Mouse (Mus musculus) urinary bladder, adult 2 months (tissue): ENCODE data around the gene Gm2663. TPM values are rescaled to one million over a fixed set of nuclear protein-coding genes. Genes with fewer than 3 reads are reported as not detected.

Experiments
- polyA plus RNA-seq: library from polyadenylated mRNA; depleted of rRNA; stranded (reverse); fragments of >200 nt; gene quantifications from 2 replicates; pipeline ENCODE4 v1.2.3, GENCODE M21; 2012; rRNA removed

The Gm2663 gene
- polyA plus RNA-seq, 1 experiment: not detected

Other genes starting within 250 kb of the Gm2663 start
- not detected in 2 replicates for gene Moxd2, start 112.0 kb downstream of the Gm2663 start, polyA plus RNA-seq
- not detected in 2 replicates for gene Prss58, start 99.1 kb downstream of the Gm2663 start, polyA plus RNA-seq
- gene 1700074P13Rik, start 58.9 kb downstream of the Gm2663 start, polyA plus RNA-seq: not detected in 2 replicates
- not detected in 2 replicates for gene Gm4744, start 47.6 kb downstream of the Gm2663 start, polyA plus RNA-seq
- not detected in 2 replicates for gene 1810009J06Rik, start 34.7 kb downstream of the Gm2663 start, polyA plus RNA-seq
- 0.07 and 0.25 TPM in 2 replicates for gene 2210010C04Rik, start 36.0 kb upstream of the Gm2663 start, polyA plus RNA-seq